8 mouse cellular contexts compared by ENCODE assay signal in the genomic region with DNA sequence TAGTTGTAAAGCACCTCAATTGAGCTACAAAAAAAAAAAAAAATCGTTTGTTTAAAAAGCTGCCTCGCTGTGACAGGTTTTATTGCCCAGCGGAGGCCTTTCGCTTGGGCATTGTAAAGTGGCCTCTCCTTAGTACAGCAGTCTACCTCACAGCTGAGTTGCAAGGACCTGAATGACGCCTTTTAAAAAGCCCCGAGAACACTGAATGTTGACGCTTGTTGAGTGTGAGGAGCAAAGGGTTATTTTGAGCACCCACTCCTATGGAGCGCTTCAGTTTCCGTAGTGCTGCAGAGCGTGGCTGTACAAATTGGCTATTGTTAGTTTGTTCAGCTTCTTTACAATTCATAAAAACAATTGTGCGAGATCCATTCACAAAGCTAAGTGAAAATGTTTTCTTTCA. TPM values are rescaled to one million over a fixed set of nuclear protein-coding genes. Genes with fewer than 3 reads are reported as not detected.
DNase-seq lines count a peak whose midpoint lies in the region; ATAC-seq and TF ChIP-seq lines count a peak whose summit lies in the region.

No protein-coding gene starts in this region.

- H3K27ac ChIP-seq in kidney, embryonic 14.5 days (ENCODE audit: low read depth, low read length): peak overlapping the region; percentile 97; the same call in 1 of the 2 replicates
- H3K27ac ChIP-seq in MEL (ENCODE audit: control insufficient read depth, low read depth, low read length): no peak overlapping the region
- no peak overlapping the region for H3K27ac ChIP-seq in forebrain, postnatal 0 days (ENCODE audit: low read depth, low read length)
- peak overlapping the region; percentile 35; the same call in 1 of the 2 replicates for H3K27ac ChIP-seq in liver, embryonic 13.5 days

- peak overlapping the region; percentile 97 for H3K9ac ChIP-seq in kidney, embryonic 14.5 days (ENCODE audit: low read depth, low read length)
- peak overlapping the region; percentile 95 for H3K9ac ChIP-seq in MEL (ENCODE audit: control insufficient read depth, low read depth, low read length, poor library complexity, severe bottlenecking)
- H3K9ac ChIP-seq in forebrain, postnatal 0 days: peak overlapping the region; percentile 93
- H3K9ac ChIP-seq in liver, embryonic 13.5 days: peak overlapping the region; percentile 97

- peaks cover 48% of the 10 kb centered on the region for H3K79me2 ChIP-seq in MEL (ENCODE audit: control insufficient read depth, insufficient read depth, low read length, poor library complexity)

- ATAC-seq in kidney, embryonic 14.5 days (ENCODE audit: low FRiP score, low TSS enrichment): no peak
- no peak for ATAC-seq in forebrain, postnatal 0 days
- ATAC-seq in liver, embryonic 13.5 days (ENCODE audit: low read depth): no peak

- H3K36me3 ChIP-seq in kidney, embryonic 14.5 days (ENCODE audit: control insufficient read depth, insufficient read depth, low read length): no peaks in the 10 kb centered on the region
- H3K36me3 ChIP-seq in MEL (ENCODE audit: control insufficient read depth in 1 of 2, insufficient read depth in 2 of 2, low read length in 2 of 2): peaks cover 2 to 35% of the 10 kb centered on the region in 2 experiments; a peak in 3 of 4 replicates
- H3K36me3 ChIP-seq in forebrain, postnatal 0 days (ENCODE audit: insufficient read depth): no peaks in the 10 kb centered on the region
- H3K36me3 ChIP-seq in liver, embryonic 13.5 days: peaks cover 3% of the 10 kb centered on the region

- no peak for TF ChIP-seq EP300 in MEL (IDR thresholded peaks at IDR 0.05; ENCODE audit: low read depth in 1 of 2, low read length in 2 of 2)

- H3K27me3 ChIP-seq in kidney, embryonic 14.5 days (ENCODE audit: control insufficient read depth, insufficient read depth, low read length): no peaks in the 10 kb centered on the region
- no peaks in the 10 kb centered on the region for H3K27me3 ChIP-seq in MEL (ENCODE audit: control insufficient read depth in 1 of 2, insufficient read depth in 2 of 2, low read length in 2 of 2)
- H3K27me3 ChIP-seq in forebrain, postnatal 0 days (ENCODE audit: insufficient read depth, low read length): no peaks in the 10 kb centered on the region
- no peaks in the 10 kb centered on the region for H3K27me3 ChIP-seq in liver, embryonic 13.5 days

- WGBS in kidney, embryonic 14.5 days: 6% methylated on average over 11 of the region's 11 CpGs
- 1% methylated on average over 11 of the region's 11 CpGs for WGBS in forebrain, postnatal 0 days
- 9% methylated on average over 11 of the region's 11 CpGs for WGBS in liver, embryonic 13.5 days (ENCODE audit: insufficient replicate concordance)

- H3K4me2 ChIP-seq in kidney, embryonic 14.5 days (replicated peaks; ENCODE audit: low read depth, low read length): peak overlapping the region; percentile 62
- H3K4me2 ChIP-seq in forebrain, postnatal 0 days (ENCODE audit: low read depth): peak overlapping the region; percentile 51
- peak overlapping the region; percentile 86 for H3K4me2 ChIP-seq in liver, embryonic 13.5 days

- peak overlapping the region; percentile 94 for H3K4me3 ChIP-seq in kidney, embryonic 14.5 days (ENCODE audit: low read length)
- peak overlapping the region; percentile 89 to 93 for H3K4me3 ChIP-seq in MEL (ENCODE audit: control insufficient read depth in 1 of 2, insufficient read depth in 1 of 2, low read depth in 2 of 2, low read length in 2 of 2)
- H3K4me3 ChIP-seq in forebrain, postnatal 0 days (ENCODE audit: low read depth, low read length): peak overlapping the region; percentile 87
- peak overlapping the region; percentile 93 for H3K4me3 ChIP-seq in liver, embryonic 13.5 days (replicated peaks)

- TF ChIP-seq RAD21 in MEL (IDR thresholded peaks at IDR 0.05; ENCODE audit: low read depth, low read length): no peak

- H3K9me3 ChIP-seq in kidney, embryonic 14.5 days (ENCODE audit: control insufficient read depth, low read length): no peaks in the 10 kb centered on the region
- H3K9me3 ChIP-seq in MEL (replicated peaks; ENCODE audit: insufficient read depth, low read length): no peaks in the 10 kb centered on the region
- H3K9me3 ChIP-seq in forebrain, postnatal 0 days (ENCODE audit: low read length): no peaks in the 10 kb centered on the region
- no peaks in the 10 kb centered on the region for H3K9me3 ChIP-seq in liver, embryonic 13.5 days (replicated peaks)

- peaks cover 9% of the 10 kb centered on the region for H3K4me1 ChIP-seq in kidney, embryonic 14.5 days (ENCODE audit: control insufficient read depth, insufficient read depth, low read length)
- H3K4me1 ChIP-seq in MEL (ENCODE audit: control insufficient read depth in 1 of 2, insufficient read depth in 2 of 2, low read length in 2 of 2): peaks cover 3 to 19% of the 10 kb centered on the region in 2 experiments
- H3K4me1 ChIP-seq in forebrain, postnatal 0 days (ENCODE audit: insufficient read depth): peaks cover 15% of the 10 kb centered on the region
- peaks cover 47% of the 10 kb centered on the region for H3K4me1 ChIP-seq in liver, embryonic 13.5 days (replicated peaks)

- TF ChIP-seq CTCF in MEL (IDR thresholded peaks at IDR 0.05 in 2 of 3, conservative IDR thresholded peaks at IDR 0.05 in 1 of 3; ENCODE audit: control insufficient read depth in 1 of 3, insufficient read depth in 1 of 3, low read depth in 2 of 3, low read length in 3 of 3, poor library complexity in 1 of 3, severe bottlenecking in 1 of 3): no peak
- no peak for TF ChIP-seq CTCF in forebrain, postnatal 0 days (IDR thresholded peaks at IDR 0.05; ENCODE audit: low read depth)

- no peak for TF ChIP-seq POLR2A in MEL (IDR thresholded peaks at IDR 0.05; ENCODE audit: control insufficient read depth in 1 of 2, insufficient read depth in 1 of 2, low read depth in 1 of 2, low read length in 2 of 2, poor library complexity in 1 of 2)

- DNase-seq in kidney, postnatal 14 days: no peak
- DNase-seq in MEL (ENCODE audit: low read depth, low spot score): peak; percentile 45
- peak; percentile 13 for DNase-seq in forebrain, postnatal 0 days
- no peak for DNase-seq in liver, embryonic 13.5 days
- DNase-seq in thymus, postnatal 14 days: peak; percentile 19
- no peak for DNase-seq in urinary bladder, postnatal 10 days (ENCODE audit: low spot score)
- no peak for DNase-seq in layer of hippocampus, adult 9-10 months (ENCODE audit: low spot score)

TF ChIP-seq in MEL, 35 proteins besides CTCF, POLR2A, EP300 and RAD21:
- TF ChIP-seq ZC3H11A (IDR thresholded peaks at IDR 0.05; ENCODE audit: low read depth, low read length): no peak
- 0 out of 2 replicates have a peak, but pooled peaks have one; percentile 23 for TF ChIP-seq MXI1 (IDR thresholded peaks at IDR 0.05; ENCODE audit: low read depth, low read length)

RNA-seq across cellular contexts. Expression of gene Arf4, which starts 1.4 kb away (rescaled TPM):
- polyA plus RNA-seq in kidney, embryonic 14.5 days (2014; fragmentation: Nextera tagmentation; extraction: Ambion mirVana): 549 and 626 TPM in 2 replicates
- 50.9 and 51.5 TPM in 2 replicates for total RNA-seq in MEL (2012; rRNA removed)
- polyA plus RNA-seq in MEL (2012; ENCODE audit: insufficient read depth in 1 of 2, insufficient read length in 2 of 2, low read depth in 1 of 2, low replicate concordance in 2 of 2, missing spikeins in 1 of 2): 10 to 100 TPM in 1 of 2 experiments, not detected in 1; 87.6 TPM
- 176 and 182 TPM in 2 replicates for total RNA-seq in forebrain, postnatal 0 days (2014; rRNA removed)
- 521 and 540 TPM in 2 replicates for polyA plus RNA-seq in forebrain, postnatal 0 days (2015; fragmentation: Nextera tagmentation; extraction: Ambion mirVana)
- polyA plus RNA-seq in liver, embryonic 13.5 days (2015; fragmentation: Nextera tagmentation; extraction: Ambion mirVana): 160 and 203 TPM in 2 replicates

RNA-seq across cellular contexts. Expression of gene Pde12, which starts 30.4 kb away (rescaled TPM):
- polyA plus RNA-seq in kidney, embryonic 14.5 days (2014; fragmentation: Nextera tagmentation; extraction: Ambion mirVana): 11.3 and 12.5 TPM in 2 replicates
- 15.7 and 18.0 TPM in 2 replicates for total RNA-seq in MEL (2012; rRNA removed)
- polyA plus RNA-seq in MEL (2012; ENCODE audit: insufficient read depth in 1 of 2, insufficient read length in 2 of 2, low read depth in 1 of 2, low replicate concordance in 2 of 2, missing spikeins in 1 of 2): 10 to 100 TPM in 1 of 2 experiments, not detected in 1; 19.8 TPM
- 15.7 and 21.1 TPM in 2 replicates for total RNA-seq in forebrain, postnatal 0 days (2014; rRNA removed)
- polyA plus RNA-seq in forebrain, postnatal 0 days (2015; fragmentation: Nextera tagmentation; extraction: Ambion mirVana): 10.7 and 10.9 TPM in 2 replicates
- 8.4 and 9.6 TPM in 2 replicates for polyA plus RNA-seq in liver, embryonic 13.5 days (2015; fragmentation: Nextera tagmentation; extraction: Ambion mirVana)

RNA-seq across cellular contexts. Expression of gene Dnah12, which starts 53.8 kb away (rescaled TPM):
- 0.01 and 0.06 TPM in 2 replicates for polyA plus RNA-seq in kidney, embryonic 14.5 days (2014; fragmentation: Nextera tagmentation; extraction: Ambion mirVana)
- total RNA-seq in MEL (2012; rRNA removed): 0.04 and 0.10 TPM in 2 replicates
- polyA plus RNA-seq in MEL (2012; ENCODE audit: insufficient read depth in 1 of 2, insufficient read length in 2 of 2, low read depth in 1 of 2, low replicate concordance in 2 of 2, missing spikeins in 1 of 2): under 1 TPM in 1 of 2 experiments, not detected in 1; 0.10 TPM
- 0.38 and 0.67 TPM in 2 replicates for total RNA-seq in forebrain, postnatal 0 days (2014; rRNA removed)
- polyA plus RNA-seq in forebrain, postnatal 0 days (2015; fragmentation: Nextera tagmentation; extraction: Ambion mirVana): 0.06 and 0.19 TPM in 2 replicates
- 0.02 TPM in 2 replicates for polyA plus RNA-seq in liver, embryonic 13.5 days (2015; fragmentation: Nextera tagmentation; extraction: Ambion mirVana)

Comparison
In these comparisons a context has a peak if more than half of its experiments do, and no peak if none do; other contexts are left out.
1. H3K27ac ChIP-seq: peak in kidney, embryonic 14.5 days (single experiment) and liver, embryonic 13.5 days (single experiment); none in MEL (single experiment) and forebrain, postnatal 0 days (single experiment).
2. DNase-seq: peak in MEL (single experiment), forebrain, postnatal 0 days (single experiment) and thymus, postnatal 14 days (single experiment); none in kidney, postnatal 14 days (single experiment), liver, embryonic 13.5 days (single experiment), urinary bladder, postnatal 10 days (single experiment) and layer of hippocampus, adult 9-10 months (single experiment).
3. Peak in every context shown above with its lines, with median percentiles within 50 percentile points of each other: H3K4me2 ChIP-seq, H3K4me3 ChIP-seq and H3K9ac ChIP-seq.